Mouse (Mus musculus) megakaryocyte, embryonic 14.5 days (primary cell): ENCODE results near the gene Tfcp2.
"Not testable (repeated sequence)": the region's sequence is repeated elsewhere in the genome, so short reads cannot be mapped to it uniquely, and the experiment has no call there.

Experiments
- FLI1 ChIP-seq: IDR thresholded peaks from 2 replicates; pipeline ENCODE4 v1.6.1; 2012; ENCODE audit warnings: low read length, inconsistent platforms, mixed read lengths
- GATA1 ChIP-seq: IDR thresholded peaks from 3 replicates; pipeline ENCODE4 v1.6.1; 2012; ENCODE audit warnings: mixed read lengths, low read length, inconsistent platforms, borderline replicate concordance

- not testable (repeated sequence) for TF ChIP-seq GATA1, FLI1
Measured at GRCm38 (mm10) chr15:100488297-100488696, 63.5 kb downstream of the Tfcp2 start.
